Mouse (Mus musculus) stomach, embryonic 15.5 days (tissue): ENCODE results near the gene Lima1. TPM values are rescaled to one million over a fixed set of nuclear protein-coding genes. Genes with fewer than 3 reads are reported as not detected.
"Not testable (repeated sequence)": the region's sequence is repeated elsewhere in the genome, so short reads cannot be mapped to it uniquely, and the experiment has no call there.

ENCODE experiments used
- ATAC-seq: fragments of 200-750 bp; cut with Nextera tagmentation; 2 replicates; pipeline ENCODE4 v1.8.0; 2017; ENCODE audit warnings: low read depth, moderate number of reproducible peaks, moderate TSS enrichment; ENCODE audit not compliant: insufficient read depth, low FRiP score
- H3K27ac ChIP-seq: fragments of 300-500 bp; sonication (generic); 2 replicates; pipeline ENCODE4 v1.5.1; 2015; ENCODE audit warnings: mild to moderate bottlenecking, inconsistent platforms
- H3K27me3 ChIP-seq: fragments of 300-500 bp; sonication (generic); replicated peaks from 2 replicates; pipeline ENCODE4 v1.6.1; 2015; ENCODE audit warnings: inconsistent platforms
- H3K36me3 ChIP-seq: fragments of 300-500 bp; sonication (generic); 2 replicates; pipeline ENCODE4 v1.6.1; 2015; ENCODE audit warnings: inconsistent platforms
- H3K4me1 ChIP-seq: fragments of 300-500 bp; sonication (generic); 2 replicates; pipeline ENCODE4 v1.6.1; 2015; ENCODE audit warnings: inconsistent platforms
- H3K4me2 ChIP-seq: fragments of 300-500 bp; sonication (generic); 2 replicates; pipeline ENCODE4 v1.6.1; 2015; ENCODE audit warnings: mild to moderate bottlenecking, inconsistent platforms
- H3K4me3 ChIP-seq: fragments of 300-500 bp; sonication (generic); replicated peaks from 2 replicates; pipeline ENCODE4 v1.5.1; 2015; ENCODE audit warnings: inconsistent platforms
- H3K9ac ChIP-seq: fragments of 300-500 bp; sonication (generic); 2 replicates; pipeline ENCODE4 v1.6.1; 2015; ENCODE audit warnings: inconsistent platforms
- H3K9me3 ChIP-seq: fragments of 300-500 bp; sonication (generic); 2 replicates; pipeline ENCODE4 v1.6.1; 2016; ENCODE audit warnings: inconsistent platforms
- WGBS: fragments of 180-500 bp; shearing (Covaris S2); methylation state at CpG from one replicate; pipeline ENCODE4 v1.1.7; 2015; 5-methylcytosine and 5-hydroxymethylcytosine counted together
- polyA plus RNA-seq: library from polyadenylated mRNA; unstranded; fragments of >200 nt; fragmentation: Nextera tagmentation; extraction: Ambion mirVana; gene quantifications from 2 replicates; pipeline ENCODE4 v1.2.1, GENCODE M21; 2015

The Lima1 gene
- polyA plus RNA-seq, 1 experiment from 2014 or later = 71.2 TPM

DNA sequence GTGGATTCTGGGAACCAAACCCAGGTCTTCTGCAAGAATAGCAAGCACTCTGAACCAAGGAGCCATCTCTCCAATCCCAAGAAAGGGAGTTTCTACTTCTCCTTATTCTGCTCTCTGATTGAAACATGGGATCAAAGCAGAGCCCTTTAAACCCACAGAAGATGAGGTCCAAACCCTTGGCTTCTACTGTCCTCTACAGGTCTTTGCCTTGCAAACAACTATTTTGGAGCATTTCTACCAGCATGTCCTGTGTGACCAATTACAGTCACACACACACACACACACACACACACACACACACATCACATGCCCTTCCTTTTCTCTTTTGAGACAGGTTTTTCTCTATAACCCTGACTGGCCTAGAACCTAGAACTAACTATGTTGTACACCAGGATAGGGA lies 21.4 kb upstream of the Lima1 start:
- no peak for ATAC-seq
- Histone ChIP-seq H3K4me1 (no peaks in the 10 kb centered on the region), H3K27me3 (no peaks in the 10 kb centered on the region), H3K4me2 (no peak overlapping the region), H3K27ac (no peak overlapping the region), H3K9ac (no peak overlapping the region), H3K4me3 (no peak overlapping the region), H3K9me3 (no peaks in the 10 kb centered on the region), H3K36me3 (no peaks in the 10 kb centered on the region)

DNA sequence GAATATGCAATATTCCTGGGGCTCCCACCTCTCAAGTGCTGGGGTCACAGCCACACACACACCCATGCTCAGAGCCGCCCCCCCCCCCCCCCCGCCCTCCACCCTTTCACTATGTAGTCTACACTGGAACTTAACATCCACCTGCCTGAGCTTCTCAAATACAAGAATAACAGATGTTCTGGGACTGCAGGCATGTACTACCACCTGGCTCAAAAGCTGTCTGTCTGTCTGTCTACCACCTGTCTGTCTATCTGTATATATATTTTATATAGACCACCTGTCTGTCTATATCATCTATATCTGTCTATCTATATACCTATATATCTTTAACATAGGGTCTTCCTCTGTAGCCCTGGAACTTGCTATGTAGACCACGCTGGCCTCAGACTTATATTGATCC lies 16.1 kb upstream of the Lima1 start:
- Histone ChIP-seq H3K27me3 (no peaks in the 10 kb centered on the region), H3K9me3 (no peaks in the 10 kb centered on the region), H3K4me1 (peaks cover 4% of the 10 kb centered on the region; the same call in 1 of the 2 replicates), H3K4me3 (no peak overlapping the region), H3K36me3 (no peaks in the 10 kb centered on the region), H3K9ac (no peak overlapping the region), H3K4me2 (peak overlapping the region; percentile 49), H3K27ac (peak overlapping the region; percentile 90)
- ATAC-seq = no peak
- WGBS = 51% methylated on average over 2 of the region's 3 CpGs

DNA sequence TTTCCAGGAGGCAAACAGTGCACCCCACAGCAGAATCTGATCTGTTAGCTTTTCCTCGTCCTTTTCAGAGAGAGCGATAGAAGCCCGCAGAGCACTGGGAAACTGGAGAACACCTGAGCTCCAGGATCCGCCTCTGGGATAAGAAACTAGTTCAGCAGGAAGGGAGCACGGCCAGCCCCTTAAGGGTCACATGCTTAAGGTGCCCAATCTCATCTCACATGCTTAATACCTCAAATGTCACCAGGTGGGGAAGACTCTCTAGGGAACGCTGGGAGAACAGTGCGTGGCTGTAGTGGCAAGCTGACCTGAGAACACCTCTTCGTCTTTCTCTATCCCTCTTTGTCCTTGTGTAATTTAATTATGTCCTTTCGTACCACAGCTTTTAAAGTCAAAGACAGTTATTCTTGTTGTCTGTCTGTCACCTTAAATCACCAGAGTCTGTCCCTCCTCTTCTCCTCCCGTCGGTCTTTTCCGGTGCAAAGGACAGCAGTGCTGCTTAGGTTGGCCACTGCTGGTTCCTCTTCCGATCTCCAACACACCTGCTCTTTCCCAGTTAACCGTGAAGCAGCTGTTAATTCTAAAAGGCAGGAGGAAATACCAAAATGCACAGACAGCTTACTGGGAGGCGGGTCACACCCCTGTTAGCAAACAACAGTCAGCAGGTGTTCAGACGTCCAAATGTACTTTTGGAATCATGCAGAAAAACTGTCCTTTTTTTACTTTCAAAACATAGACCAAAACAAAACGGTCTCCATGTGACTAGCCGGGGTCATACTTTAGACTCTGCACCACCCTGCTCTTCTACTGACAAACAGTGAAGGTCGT lies 15.4 kb upstream of the Lima1 start:
- no peaks in the 10 kb centered on the region for H3K27me3 ChIP-seq
- H3K9me3 ChIP-seq = no peaks in the 10 kb centered on the region
- H3K4me3 ChIP-seq = peak overlapping the region; percentile 19
- peak; percentile 91 for ATAC-seq
- H3K9ac ChIP-seq = no peak overlapping the region
- H3K4me1 ChIP-seq = peaks cover 4% of the 10 kb centered on the region; the same call in 1 of the 2 replicates
- 36% methylated on average over 19 of the region's 19 CpGs for WGBS
- H3K36me3 ChIP-seq = no peaks in the 10 kb centered on the region
- peak overlapping the region; percentile 90 for H3K27ac ChIP-seq
- H3K4me2 ChIP-seq = peak overlapping the region; percentile 49

DNA sequence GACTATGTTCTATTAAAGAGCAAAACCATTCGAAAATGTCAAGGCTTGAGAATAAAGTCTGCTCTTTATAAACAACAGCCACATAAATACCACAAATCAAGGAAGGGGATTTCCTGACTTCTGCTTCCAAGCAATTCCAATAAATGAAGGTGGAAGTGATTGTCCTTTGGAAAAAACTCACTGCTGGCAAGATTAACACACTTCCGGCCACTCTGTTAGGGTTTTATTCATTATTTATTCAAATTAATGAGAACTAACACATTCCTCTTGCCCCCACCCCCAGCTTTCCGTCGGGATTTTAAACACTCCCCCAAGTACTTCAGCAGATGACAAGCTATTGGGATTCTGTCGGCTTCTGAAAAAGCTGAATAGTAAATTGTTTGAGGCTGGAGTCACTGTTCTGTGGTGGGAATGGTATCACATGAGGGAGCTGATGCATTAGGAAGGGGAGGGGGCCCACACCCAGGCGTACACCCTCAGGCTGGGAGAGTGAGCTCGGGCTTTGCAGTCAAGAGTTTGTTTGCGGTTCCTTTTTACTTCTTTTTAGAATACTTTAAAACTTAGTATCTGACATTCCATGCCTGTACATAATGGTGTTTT lies 14.1 kb upstream of the Lima1 start:
- peaks cover 4% of the 10 kb centered on the region; the same call in 1 of the 2 replicates for H3K4me1 ChIP-seq
- H3K4me3 ChIP-seq = no peak overlapping the region
- H3K27me3 ChIP-seq = no peaks in the 10 kb centered on the region
- H3K27ac ChIP-seq = 0 out of 2 replicates have a peak overlapping the region, but pooled peaks have one; percentile 48
- no peak for ATAC-seq
- H3K9me3 ChIP-seq = no peaks in the 10 kb centered on the region
- no peaks in the 10 kb centered on the region for H3K36me3 ChIP-seq
- 29% methylated on average over 8 of the region's 8 CpGs for WGBS
- H3K4me2 ChIP-seq = peak overlapping the region; percentile 49; the same call in 1 of the 2 replicates
- H3K9ac ChIP-seq = no peak overlapping the region

DNA sequence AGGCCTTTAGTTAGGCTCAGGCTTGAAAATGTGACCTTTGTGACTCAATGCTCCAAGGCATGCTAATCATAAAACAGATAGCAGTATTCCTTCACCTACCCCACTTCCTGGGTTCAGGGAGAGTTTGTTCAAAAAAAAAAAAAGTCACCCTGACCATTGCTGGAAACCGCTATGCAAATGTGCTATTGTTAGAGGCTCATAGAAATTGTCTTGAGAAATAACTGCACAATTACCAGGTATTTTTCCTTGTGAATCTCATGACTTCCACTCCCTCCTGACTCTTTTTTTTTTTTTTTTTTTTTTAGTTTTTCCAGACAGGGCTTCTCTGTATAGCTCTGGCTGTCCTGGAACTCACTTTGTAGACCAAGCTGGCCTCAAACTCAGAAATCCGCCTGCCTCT lies 11.9 kb upstream of the Lima1 start:
- not testable (repeated sequence) for H3K27ac ChIP-seq, H3K4me3 ChIP-seq
- 98% methylated on average over 2 of the region's 2 CpGs for WGBS

DNA sequence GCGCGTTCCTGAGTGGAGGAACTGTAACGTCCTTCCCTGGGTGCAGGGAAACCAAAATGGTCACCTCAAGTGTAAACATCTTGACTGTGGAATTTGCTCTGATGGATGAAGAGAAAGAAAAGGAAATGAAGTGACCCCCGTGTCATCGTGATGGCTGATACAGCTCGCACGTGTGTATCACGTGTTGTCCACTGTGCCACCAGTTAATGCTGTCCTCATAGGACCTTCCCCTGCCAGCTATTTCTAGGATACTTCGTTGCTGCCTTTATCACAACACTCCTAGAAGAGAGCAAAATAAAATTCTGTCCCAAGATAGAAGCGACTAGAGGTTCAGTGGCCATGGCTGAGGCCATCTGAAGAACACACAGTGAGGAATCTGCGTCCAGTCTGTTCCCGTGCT lies 8.8 kb upstream of the Lima1 start:
- no peaks in the 10 kb centered on the region for H3K4me1 ChIP-seq
- no peak overlapping the region for H3K4me2 ChIP-seq
- H3K36me3 ChIP-seq = no peaks in the 10 kb centered on the region
- H3K9ac ChIP-seq = no peak overlapping the region
- 61% methylated on average over 12 of the region's 12 CpGs for WGBS
- H3K4me3 ChIP-seq = no peak overlapping the region
- H3K27ac ChIP-seq = no peak overlapping the region
- no peaks in the 10 kb centered on the region for H3K27me3 ChIP-seq
- no peaks in the 10 kb centered on the region for H3K9me3 ChIP-seq
- ATAC-seq = no peak

More for the DNA sequence above, 11.9 kb upstream of the Lima1 start:
- not testable (repeated sequence) for H3K36me3 ChIP-seq, H3K27me3 ChIP-seq, H3K9ac ChIP-seq, H3K9me3 ChIP-seq, H3K4me2 ChIP-seq, H3K4me1 ChIP-seq, ATAC-seq

DNA sequence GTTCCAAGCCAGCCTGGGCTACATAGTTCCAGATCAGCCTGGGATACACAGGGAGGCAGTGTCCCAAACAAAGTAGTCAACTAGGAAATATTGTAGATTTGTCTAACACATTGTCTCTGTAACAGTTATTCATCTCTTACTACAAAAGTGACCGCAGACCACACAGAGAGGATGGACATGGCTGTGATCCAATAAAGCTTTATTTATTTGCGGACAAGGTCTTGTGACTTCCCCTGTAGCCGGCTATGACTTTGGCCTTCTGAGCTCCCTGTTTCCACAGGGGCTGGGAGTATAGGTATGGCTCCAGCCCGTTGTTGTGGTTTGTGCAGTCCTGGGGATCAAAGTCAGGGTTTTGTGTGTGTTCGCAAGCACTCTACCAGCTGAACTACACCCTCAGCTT lies 3.3 kb upstream of the Lima1 start:
- H3K4me3 ChIP-seq = no peak overlapping the region
- no peaks in the 10 kb centered on the region for H3K27me3 ChIP-seq
- no peaks in the 10 kb centered on the region for H3K9me3 ChIP-seq
- H3K27ac ChIP-seq = no peak overlapping the region
- no peak for ATAC-seq
- WGBS = 89% methylated on average over 5 of the region's 5 CpGs
- H3K9ac ChIP-seq = no peak overlapping the region
- no peaks in the 10 kb centered on the region for H3K4me1 ChIP-seq
- no peaks in the 10 kb centered on the region for H3K36me3 ChIP-seq
- no peak overlapping the region for H3K4me2 ChIP-seq

DNA sequence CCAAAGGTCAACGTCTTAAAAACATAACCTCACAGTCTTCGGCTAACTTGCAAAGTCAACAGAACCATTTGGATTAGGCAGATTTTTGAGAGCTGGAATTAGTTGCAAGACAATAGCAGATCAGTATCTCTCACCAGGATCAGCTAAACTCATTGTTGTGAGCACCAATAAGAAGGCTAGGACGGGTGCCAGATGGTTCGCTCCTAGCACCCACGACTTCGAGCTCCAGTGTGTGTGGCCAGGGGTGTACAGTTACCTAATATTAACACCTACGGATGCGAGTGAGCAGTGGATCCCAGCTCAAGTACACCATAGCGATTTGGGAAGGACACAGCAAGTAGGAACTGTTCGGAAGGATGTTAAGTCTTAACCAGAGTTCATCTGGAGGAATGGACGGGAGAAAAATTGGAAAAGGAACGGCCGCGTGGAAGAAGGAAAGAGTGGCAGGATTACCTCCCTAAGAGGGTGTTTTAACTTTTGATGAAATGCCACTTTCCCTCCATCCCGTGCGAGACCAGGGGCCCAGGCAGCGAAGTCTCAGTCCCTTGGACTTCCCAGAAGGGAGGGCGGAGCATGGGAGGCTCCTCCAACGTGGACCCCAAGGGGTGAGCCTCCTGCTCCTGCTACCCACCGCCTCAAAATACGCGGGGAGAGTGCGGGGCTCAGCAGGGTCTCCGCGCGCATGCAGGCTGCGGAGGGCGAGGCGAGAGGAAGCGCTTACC lies 483 bp downstream of the Lima1 start:
- Histone ChIP-seq H3K36me3 (no peaks in the 10 kb centered on the region), H3K4me3 (peak overlapping the region; percentile 77), H3K4me2 (peak overlapping the region; percentile 93), H3K27me3 (no peaks in the 10 kb centered on the region), H3K27ac (peak overlapping the region; percentile 79), H3K4me1 (no peaks in the 10 kb centered on the region), H3K9ac (peak overlapping the region; percentile 66), H3K9me3 (no peaks in the 10 kb centered on the region)
- peak; percentile 61; the same call in 1 of the 2 replicates for ATAC-seq
- 4% methylated on average over 30 of the region's 30 CpGs for WGBS

DNA sequence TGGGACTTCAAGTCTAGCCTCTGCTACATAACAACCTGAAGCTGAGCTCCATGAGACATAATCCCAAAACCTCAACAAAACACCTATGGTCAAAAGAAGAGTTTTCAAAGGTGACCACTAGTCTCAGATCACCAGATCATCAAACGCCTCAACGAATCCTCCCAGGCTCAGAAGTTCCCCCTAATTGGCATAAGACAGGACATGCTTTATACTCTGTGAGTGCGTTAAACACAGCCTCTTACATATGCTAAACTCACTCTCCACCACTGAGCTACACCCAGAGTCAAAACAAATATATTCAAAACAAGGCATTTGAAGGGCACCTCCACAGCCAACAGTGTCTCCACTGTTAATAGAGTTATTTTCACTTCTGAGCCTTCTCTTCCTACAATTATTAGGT lies 2.7 kb downstream of the Lima1 start:
- Histone ChIP-seq H3K9me3 (no peaks in the 10 kb centered on the region), H3K36me3 (no peaks in the 10 kb centered on the region), H3K4me1 (no peaks in the 10 kb centered on the region), H3K27ac (peak overlapping the region; percentile 35; the same call in 1 of the 2 replicates), H3K9ac (no peak overlapping the region), H3K27me3 (no peaks in the 10 kb centered on the region), H3K4me3 (no peak overlapping the region), H3K4me2 (0 out of 2 replicates have a peak overlapping the region, but pooled peaks have one; percentile 12)
- WGBS = 84% methylated on average over 3 of the region's 3 CpGs
- no peak for ATAC-seq

DNA sequence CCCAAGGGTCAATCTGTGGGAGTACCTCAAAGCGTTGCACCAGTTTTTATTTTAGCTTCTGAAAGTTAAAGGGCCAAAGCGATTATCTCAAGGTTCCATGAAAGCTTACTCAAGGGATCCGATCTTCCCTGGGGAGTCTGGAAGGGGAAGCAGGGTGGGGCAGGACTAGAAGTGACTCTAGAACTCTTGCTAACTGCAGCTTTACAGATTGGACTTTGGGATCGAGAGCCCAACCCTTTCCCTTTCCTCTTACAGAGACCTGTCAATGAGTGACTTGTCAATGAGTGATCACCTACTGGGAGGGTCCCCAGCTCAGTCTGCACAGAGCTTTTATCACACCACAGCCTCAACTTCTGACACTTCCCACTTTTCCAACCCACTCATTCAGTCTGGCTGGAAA lies 7.6 kb downstream of the Lima1 start:
- H3K36me3 ChIP-seq = no peaks in the 10 kb centered on the region
- H3K9me3 ChIP-seq = no peaks in the 10 kb centered on the region
- H3K4me3 ChIP-seq = no peak overlapping the region
- H3K4me2 ChIP-seq = no peak overlapping the region
- no peak for ATAC-seq
- H3K27ac ChIP-seq = peak overlapping the region; percentile 78
- H3K27me3 ChIP-seq = no peaks in the 10 kb centered on the region
- H3K4me1 ChIP-seq = peaks cover 15% of the 10 kb centered on the region
- 49% methylated on average over 4 of the region's 4 CpGs for WGBS
- no peak overlapping the region for H3K9ac ChIP-seq

DNA sequence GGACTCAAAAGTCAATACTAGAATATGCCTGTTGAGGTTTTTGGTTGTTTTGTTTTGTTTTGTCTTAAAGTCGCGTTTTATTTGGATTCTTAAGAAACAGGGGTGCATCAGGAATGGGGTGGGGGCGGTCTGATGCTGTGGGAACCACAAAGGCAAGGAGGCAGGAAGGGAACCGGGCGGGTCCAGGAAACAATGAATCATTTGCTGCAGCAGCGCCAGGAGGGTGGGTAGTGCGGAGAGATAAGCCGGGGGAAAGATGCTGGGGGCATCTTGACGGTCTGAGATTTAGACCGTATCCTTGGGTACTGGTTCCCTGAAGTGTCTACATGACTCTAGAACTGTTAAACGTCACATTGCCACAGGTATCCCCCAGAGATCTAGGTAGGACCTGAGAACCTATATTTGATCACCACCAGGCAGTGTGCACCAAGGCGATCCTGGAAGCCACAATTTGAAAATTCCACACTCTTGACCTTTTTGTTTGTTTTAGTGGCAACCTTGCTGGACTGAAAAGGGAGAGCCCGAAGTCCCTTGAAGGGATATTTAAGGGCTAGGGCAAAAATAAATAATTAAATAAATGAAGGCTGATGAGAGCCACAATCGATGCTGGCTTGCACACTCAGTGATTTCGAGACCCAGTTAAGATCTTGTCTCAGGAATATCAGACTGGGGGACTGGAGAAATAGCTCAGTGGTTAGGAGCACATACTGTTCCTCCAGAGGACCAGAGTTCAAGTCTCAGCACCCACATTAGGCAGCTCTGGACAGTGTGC lies 8.6 kb downstream of the Lima1 start:
- Histone ChIP-seq H3K36me3 (no peaks in the 10 kb centered on the region), H3K27me3 (no peaks in the 10 kb centered on the region), H3K9me3 (no peaks in the 10 kb centered on the region), H3K4me3 (no peak overlapping the region), H3K4me2 (peak overlapping the region; percentile 22; the same call in 1 of the 2 replicates), H3K4me1 (peaks cover 15% of the 10 kb centered on the region), H3K9ac (no peak overlapping the region), H3K27ac (peak overlapping the region; percentile 78)
- WGBS = 31% methylated on average over 15 of the region's 15 CpGs
- ATAC-seq = no peak
